Mouse (Mus musculus): ENCODE measurements around the gene Papss1. TPM values are rescaled to one million over a fixed set of nuclear protein-coding genes. Genes with fewer than 3 reads are reported as not detected.

Gene Papss1
- polyA plus RNA-seq, 2 experiments from 2014 or later = 22.1 to 27.0 TPM

GRCm38 (mm10) chr3:131586818-131587217, 22.2 kb downstream of the Papss1 start:
- ATAC-seq = no peak

- no peak for ATAC-seq
These were observed 23.4 kb downstream of the Papss1 start for GRCm38 (mm10) chr3:131587959-131588358.

GRCm38 (mm10) chr3:131593143-131593798, 28.7 kb downstream of the Papss1 start:
- no peak for ATAC-seq

GRCm38 (mm10) chr3:131594361-131594760, 29.8 kb downstream of the Papss1 start:
- no peak for ATAC-seq

- no peak for ATAC-seq
These were observed 31.1 kb downstream of the Papss1 start for GRCm38 (mm10) chr3:131595546-131596245.

GRCm38 (mm10) chr3:131600726-131601125, 36.2 kb downstream of the Papss1 start:
- no peak for ATAC-seq

- ATAC-seq = no peak
These were observed 36.8 kb downstream of the Papss1 start for GRCm38 (mm10) chr3:131601366-131601765.

- no peak for ATAC-seq
These were observed 38.4 kb downstream of the Papss1 start for GRCm38 (mm10) chr3:131602995-131603414.

- ATAC-seq = no peak
These were observed 43.5 kb downstream of the Papss1 start for GRCm38 (mm10) chr3:131608112-131608511.

GRCm38 (mm10) chr3:131609651-131610050, 45.1 kb downstream of the Papss1 start:
- ATAC-seq = no peak

GRCm38 (mm10) chr3:131610595-131610994, 46.0 kb downstream of the Papss1 start:
- ATAC-seq = no peak

- no peak for ATAC-seq
These were observed 48.3 kb downstream of the Papss1 start for GRCm38 (mm10) chr3:131612847-131613246.

- ATAC-seq = no peak
These were observed 49.5 kb downstream of the Papss1 start for GRCm38 (mm10) chr3:131614056-131614455.

- no peak for ATAC-seq
These were observed 54.2 kb downstream of the Papss1 start for GRCm38 (mm10) chr3:131618580-131619338.

- ATAC-seq = no peak
These were observed 58.6 kb downstream of the Papss1 start for GRCm38 (mm10) chr3:131623208-131623607.

GRCm38 (mm10) chr3:131624063-131624462, 59.5 kb downstream of the Papss1 start:
- no peak for ATAC-seq

- ATAC-seq = no peak
These were observed 62.9 kb downstream of the Papss1 start for GRCm38 (mm10) chr3:131627476-131627875.

GRCm38 (mm10) chr3:131628265-131628664, 63.7 kb downstream of the Papss1 start:
- ATAC-seq = no peak

- ATAC-seq = no peak
These were observed 64.4 kb downstream of the Papss1 start for GRCm38 (mm10) chr3:131628931-131629330.

GRCm38 (mm10) chr3:131630407-131631317, 66.1 kb downstream of the Papss1 start:
- ATAC-seq = no peak

GRCm38 (mm10) chr3:131631318-131631870, 66.8 kb downstream of the Papss1 start:
- ATAC-seq = no peak

GRCm38 (mm10) chr3:131634091-131634490, 69.5 kb downstream of the Papss1 start:
- no peak for ATAC-seq
